Mouse (Mus musculus) thymus, adult 2 months (tissue): Measurements from ENCODE around the gene Zfp600. TPM values are rescaled to one million over a fixed set of nuclear protein-coding genes. Genes with fewer than 3 reads are reported as not detected.
A peak's percentile ranks its signal among the peaks of the same experiment; 100 is the strongest.
"Not testable (repeated sequence)": the region's sequence is repeated elsewhere in the genome, so short reads cannot be mapped to it uniquely, and the experiment has no call there.

Source experiments
- DNase-seq: peaks from one replicate; pipeline ENCODE4 v3.0.0; 2021
- H3K27ac ChIP-seq: fragments of 200-500 bp; 2 replicates; pipeline ENCODE4 v1.5.1; 2012; ENCODE audit warnings: low read length, control low read depth; ENCODE audit not compliant: control insufficient read depth, insufficient read depth
- H3K27me3 ChIP-seq: fragments of 200-500 bp; 2 replicates; pipeline ENCODE4 v1.6.1; 2012; ENCODE audit warnings: mild to moderate bottlenecking, low read length, moderate library complexity, mixed read lengths; ENCODE audit not compliant: control insufficient read depth, insufficient read depth
- H3K36me3 ChIP-seq: fragments of 200-500 bp; 2 replicates; pipeline ENCODE4 v1.6.1; 2012; ENCODE audit warnings: mild to moderate bottlenecking, low read length, moderate library complexity; ENCODE audit not compliant: control insufficient read depth, insufficient read depth
- H3K4me1 ChIP-seq: fragments of 200-500 bp; replicated peaks from 2 replicates; pipeline ENCODE4 v1.6.1; 2012; ENCODE audit warnings: low read length; ENCODE audit not compliant: control insufficient read depth, insufficient read depth
- H3K4me3 ChIP-seq: fragments of 200-500 bp; 2 replicates; pipeline ENCODE4 v1.5.1; 2012; ENCODE audit warnings: mild to moderate bottlenecking, low read length, control low read depth, moderate library complexity; ENCODE audit not compliant: control insufficient read depth, insufficient read depth
- WGBS: fragments of 180-500 bp; shearing (Covaris S2); methylation state at CpG from one replicate; pipeline ENCODE4 v1.1.7; 2018; 5-methylcytosine and 5-hydroxymethylcytosine counted together
- polyA plus RNA-seq: library from polyadenylated mRNA; depleted of rRNA; stranded (reverse); fragments of >200 nt; gene quantifications from 2 replicates; pipeline ENCODE4 v1.2.3, GENCODE M21; 2012; rRNA removed

Zfp600 gene
- polyA plus RNA-seq, result not detected in 2 replicates

DNA sequence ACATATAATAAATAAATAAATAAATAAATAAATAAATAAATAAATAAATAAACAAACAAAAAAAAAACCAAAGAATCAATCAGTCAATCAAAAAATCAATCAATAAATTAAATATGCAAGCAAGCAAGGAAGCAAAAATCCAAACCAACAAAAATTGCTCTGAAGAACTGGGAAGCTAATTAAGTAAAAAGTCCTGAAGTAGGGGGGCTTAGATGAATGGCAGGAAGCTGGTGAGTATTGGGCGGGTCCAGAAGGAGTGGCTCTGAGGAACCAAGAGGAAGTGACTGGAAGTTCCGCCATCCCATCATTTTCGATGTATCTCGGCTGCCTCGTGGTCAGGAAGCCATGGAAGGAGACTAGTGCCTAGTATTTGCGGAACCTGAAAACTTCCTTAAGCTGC, at the start of gene Zfp600:
Gene Zfp600, plus strand, starts transcription at position 301 of the 400 bp plus-strand sequence.
- WGBS, result no CpG with 5 or more reads among the region's 6 CpGs
- H3K27ac ChIP-seq, DNase-seq, H3K27me3 ChIP-seq, H3K4me1 ChIP-seq, H3K36me3 ChIP-seq, H3K4me3 ChIP-seq: not testable (repeated sequence)

GRCm38 (mm10) chr4:146162893-146163292, 6.3 kb downstream of the Zfp600 start:
- H3K4me1 ChIP-seq, DNase-seq, H3K36me3 ChIP-seq, H3K27ac ChIP-seq, H3K27me3 ChIP-seq, H3K4me3 ChIP-seq: not testable (repeated sequence)
- 84% methylated on average over 4 of the region's 4 CpGs for WGBS

DNA sequence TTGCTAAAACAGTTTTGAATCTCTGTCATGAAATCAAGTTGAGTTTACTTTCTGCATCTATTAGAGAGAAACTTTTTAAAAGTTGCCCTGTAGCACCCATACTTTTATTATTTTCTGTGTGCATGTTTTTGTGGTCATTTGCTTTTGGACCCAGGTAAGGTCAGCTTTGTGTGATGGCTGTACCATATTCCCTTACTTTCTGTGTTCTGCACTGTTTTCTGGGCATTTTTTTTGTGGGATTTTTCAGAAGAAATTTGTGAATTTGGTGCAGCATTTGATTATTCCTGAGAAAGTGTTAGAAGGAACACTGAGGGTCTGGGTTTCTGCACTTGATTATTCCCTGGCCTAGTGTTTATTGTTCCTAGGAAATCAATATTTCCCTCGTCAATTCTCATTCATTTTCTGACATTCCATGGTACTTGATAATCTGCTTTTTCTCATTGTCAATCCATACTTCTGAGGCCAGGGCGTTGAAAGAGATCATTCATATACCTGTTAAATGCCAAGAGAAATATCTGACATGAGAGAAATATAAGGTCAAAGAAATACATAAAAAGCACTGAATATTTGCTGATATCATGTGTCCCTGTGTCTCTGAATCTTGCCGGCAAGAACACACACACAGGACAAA, 10.7 kb downstream of the Zfp600 start:
- H3K4me1 ChIP-seq, H3K36me3 ChIP-seq, DNase-seq, H3K4me3 ChIP-seq, H3K27me3 ChIP-seq, H3K27ac ChIP-seq: not testable (repeated sequence)
- WGBS, result 83% methylated on average over 3 of the region's 3 CpGs

GRCm38 (mm10) chr4:146167879-146168532, 11.4 kb downstream of the Zfp600 start:
- not testable (repeated sequence) for DNase-seq, H3K4me1 ChIP-seq, H3K36me3 ChIP-seq, H3K4me3 ChIP-seq, H3K27ac ChIP-seq, H3K27me3 ChIP-seq
- WGBS, result 86% methylated on average over 10 of the region's 10 CpGs

- not testable (repeated sequence) for H3K4me3 ChIP-seq, H3K36me3 ChIP-seq, DNase-seq, H3K27ac ChIP-seq, H3K4me1 ChIP-seq, H3K27me3 ChIP-seq
- WGBS, result no CpG with 5 or more reads among the region's 2 CpGs
Measured at GRCm38 (mm10) chr4:146168730-146169215, 12.1 kb downstream of the Zfp600 start.

GRCm38 (mm10) chr4:146173378-146174226, 17.0 kb downstream of the Zfp600 start:
- not testable (repeated sequence) for H3K27ac ChIP-seq, H3K36me3 ChIP-seq, H3K27me3 ChIP-seq, H3K4me1 ChIP-seq, H3K4me3 ChIP-seq
- WGBS, result 60% methylated on average over 4 of the region's 4 CpGs
- DNase-seq, result peak; percentile 13

GRCm38 (mm10) chr4:146204357-146204756, 47.7 kb downstream of the Zfp600 start:
- H3K4me1 ChIP-seq, H3K4me3 ChIP-seq, DNase-seq, H3K27ac ChIP-seq, H3K36me3 ChIP-seq, H3K27me3 ChIP-seq: not testable (repeated sequence)
- 88% methylated on average over 2 of the region's 2 CpGs for WGBS

DNA sequence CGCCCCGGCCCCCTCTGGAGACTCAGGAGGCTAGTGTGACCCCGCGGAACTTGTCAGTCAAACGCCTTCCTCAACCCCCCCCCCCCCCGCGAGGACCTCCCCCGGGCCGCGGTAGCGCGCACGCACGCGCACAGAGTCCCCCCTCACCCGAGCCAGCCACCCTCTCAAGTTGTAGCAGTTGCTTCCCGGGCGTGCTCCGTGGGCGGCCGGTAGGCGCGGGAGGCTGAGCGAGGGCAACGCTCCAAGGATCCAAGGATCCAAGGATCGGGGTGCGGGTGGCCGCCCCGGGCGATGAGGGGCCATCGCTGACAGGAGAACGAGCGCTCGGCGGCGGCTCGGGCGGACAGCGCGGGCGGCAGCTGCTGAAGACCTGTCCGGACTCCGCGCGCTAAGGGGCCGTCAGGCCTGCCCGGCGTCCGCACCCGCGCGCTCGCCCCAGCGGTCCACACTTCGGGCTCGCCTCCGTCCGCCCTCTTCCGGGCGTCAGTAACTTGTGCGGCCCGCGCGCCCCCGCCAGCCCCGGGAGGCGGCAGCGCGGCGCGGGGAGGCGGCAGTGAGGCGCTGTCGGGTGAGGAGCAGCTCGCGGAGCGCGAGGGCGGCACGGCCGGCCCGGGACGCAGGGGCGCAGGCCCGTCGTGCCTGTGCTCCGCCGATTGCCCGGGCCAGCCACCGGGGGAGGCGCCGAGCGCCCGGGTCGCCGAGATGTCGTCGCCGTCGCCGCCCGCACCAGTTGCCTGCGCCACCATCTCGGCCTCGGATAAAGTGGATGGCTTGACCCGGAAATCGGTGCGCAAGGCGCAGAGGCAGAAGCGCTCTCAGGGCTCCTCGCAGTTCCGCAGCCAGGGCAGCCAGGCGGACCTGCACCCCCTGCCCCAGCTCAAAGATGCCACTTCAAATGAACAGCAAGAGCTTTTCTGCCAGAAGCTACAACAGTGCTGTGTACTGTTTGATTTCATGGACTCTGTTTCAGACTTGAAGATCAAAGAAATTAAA, 82.9 kb downstream of the Zfp600 start:
- H3K27me3 ChIP-seq, H3K36me3 ChIP-seq, H3K4me1 ChIP-seq, H3K27ac ChIP-seq, DNase-seq, H3K4me3 ChIP-seq: not testable (repeated sequence)
- WGBS, result 25% methylated on average over 31 of the region's 113 CpGs

GRCm38 (mm10) chr4:146242119-146242518, 85.5 kb downstream of the Zfp600 start:
- H3K4me3 ChIP-seq, H3K27ac ChIP-seq, H3K4me1 ChIP-seq, H3K27me3 ChIP-seq, DNase-seq, H3K36me3 ChIP-seq: not testable (repeated sequence)
- 75% methylated on average over 5 of the region's 5 CpGs for WGBS
